13 mouse cellular contexts compared by ENCODE assay signal in the genomic region with DNA sequence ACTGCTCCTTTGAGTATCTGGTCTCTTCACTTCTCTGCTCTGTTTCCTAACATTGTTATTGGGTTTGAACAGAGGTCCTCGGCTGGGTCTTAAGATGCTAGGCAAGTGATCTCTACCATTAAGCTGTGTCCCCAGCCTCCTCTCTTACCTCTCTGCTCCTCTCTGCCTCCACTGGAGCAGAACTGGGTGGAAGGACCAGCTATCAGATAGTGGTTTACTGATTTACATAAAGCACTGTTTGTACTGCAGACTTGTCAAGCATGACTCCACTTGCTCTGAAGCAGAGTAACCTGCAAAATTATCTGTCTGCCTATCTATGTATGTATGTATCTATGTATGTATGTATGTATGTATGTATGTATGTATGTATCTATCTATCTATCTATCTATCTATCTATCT.
"Had no signal": no experiment of that assay in that cellular context is flagged by ENCODE, and none has a peak within 500 bp of the region (broad histone marks: within the 10 kb centered on the region; RNA-seq: fewer than 3 reads in every experiment).

No protein-coding gene starts in this region.

- H3K27me3 ChIP-seq: limb, embryonic 12.5 days; limb, embryonic 15.5 days; midbrain, embryonic 12.5 days had no signal

- H3K4me2 ChIP-seq: limb, embryonic 12.5 days; limb, embryonic 15.5 days; liver, embryonic 11.5 days; lung, embryonic 14.5 days; midbrain, embryonic 12.5 days had no signal

- H3K4me3 ChIP-seq: limb, embryonic 12.5 days; limb, embryonic 15.5 days; midbrain, embryonic 12.5 days had no signal

- H3K27ac ChIP-seq: limb, embryonic 12.5 days; limb, embryonic 15.5 days; liver, embryonic 14.5 days; macrophage; midbrain, embryonic 12.5 days had no signal

- H3K9ac ChIP-seq: limb, embryonic 12.5 days; limb, embryonic 15.5 days; liver, embryonic 14.5 days; liver, postnatal 0 days; lung, embryonic 14.5 days; midbrain, embryonic 12.5 days had no signal

- DNase-seq: left cerebral cortex, postnatal 4 days; liver, postnatal 0 days; lung, embryonic 14.5 days; thymus, adult 18-20 months; thymus, postnatal 36 days had no signal

- H3K36me3 ChIP-seq: limb, embryonic 12.5 days; limb, embryonic 15.5 days; midbrain, embryonic 12.5 days had no signal

- ATAC-seq: intestine, postnatal 0 days; liver, postnatal 0 days; lung, postnatal 0 days had no signal

- H3K4me1 ChIP-seq: limb, embryonic 12.5 days; limb, embryonic 15.5 days; midbrain, embryonic 12.5 days had no signal
